Mouse (Mus musculus) layer of hippocampus, postnatal 25 days (tissue): Measurements from ENCODE around the gene Eif3m. TPM values are rescaled to one million over a fixed set of nuclear protein-coding genes. Genes with fewer than 3 reads are reported as not detected.

Experiments
- DNase-seq, 2 experiments: peaks; one replicate each; pipeline ENCODE4 v3.0.0; 2022; ENCODE audit warnings: mixed read lengths in 2 of 2, low spot score in 1 of 2; ENCODE audit errors: extremely low spot score in 1 of 2
- total RNA-seq, 2 experiments: library from RNA; stranded (reverse); gene quantifications; 2 replicates each; pipeline ENCODE4 v1.2.3; 2021

The Eif3m gene
- total RNA-seq, 2 experiments from 2014 or later: 87.4 to 106 TPM

GRCm38 (mm10) chr2:105017802-105018201 is 922 bp upstream of the Eif3m start:
- no peak for DNase-seq

- DNase-seq: no peak
These were observed 501 bp downstream of the Eif3m start for GRCm38 (mm10) chr2:105016192-105016966.

GRCm38 (mm10) chr2:105007236-105007635 is 9.6 kb downstream of the Eif3m start:
- DNase-seq: no peak

- DNase-seq: no peak
These were observed 20.7 kb downstream of the Eif3m start for GRCm38 (mm10) chr2:104996201-104996600.

- no peak for DNase-seq
These were observed 22.4 kb downstream of the Eif3m start for GRCm38 (mm10) chr2:104994436-104994835.

GRCm38 (mm10) chr2:104988974-104989373 is 27.9 kb downstream of the Eif3m start:
- no peak for DNase-seq

GRCm38 (mm10) chr2:104985796-104986195 is 31.1 kb downstream of the Eif3m start:
- DNase-seq: no peak

GRCm38 (mm10) chr2:104981712-104982111 is 35.2 kb downstream of the Eif3m start:
- DNase-seq: no peak

- DNase-seq: no peak
These were observed 52.4 kb downstream of the Eif3m start for GRCm38 (mm10) chr2:104964492-104964891.

Other genes starting within 250 kb of the Eif3m start
- gene Qser1, start 200.3 kb downstream of the Eif3m start, total RNA-seq: 10 to 100 TPM in 1 of 2 experiments, 1 to 10 TPM in 1; 8.7 to 11.0 TPM
- under 1 TPM; 0.45 to 0.54 TPM for gene Prrg4, start 167.2 kb downstream of the Eif3m start, total RNA-seq
- 1 to 10 TPM in 1 of 2 experiments, under 1 TPM in 1; 0.70 to 1.3 TPM for gene Ccdc73, start 149.3 kb downstream of the Eif3m start, total RNA-seq
- gene Gm11060, start 74.9 kb upstream of the Eif3m start, total RNA-seq: not detected
- gene Wt1, start 109.4 kb upstream of the Eif3m start, total RNA-seq: under 1 TPM in 1 of 2 experiments, not detected in 1; 0.16 TPM
- not detected for gene Them7, start 207.2 kb upstream of the Eif3m start, total RNA-seq